Mouse (Mus musculus) intestine, embryonic 16.5 days (tissue): ENCODE results near the gene Cdh1. TPM values are rescaled to one million over a fixed set of nuclear protein-coding genes. Genes with fewer than 3 reads are reported as not detected.

Experiments
- ATAC-seq: fragments of 200-750 bp; cut with Nextera tagmentation; 2 replicates; pipeline ENCODE4 v1.8.0; 2017; ENCODE audit warnings: moderate TSS enrichment, moderate library complexity
- H3K27ac ChIP-seq: fragments of 300-500 bp; sonication (generic); 2 replicates; pipeline ENCODE4 v1.5.1; 2014; ENCODE audit warnings: mild to moderate bottlenecking, low read length
- H3K27me3 ChIP-seq: fragments of 300-500 bp; sonication (generic); replicated peaks from 2 replicates; pipeline ENCODE4 v1.6.1; 2014; ENCODE audit warnings: low read length, control low read depth, mixed read lengths; ENCODE audit not compliant: control insufficient read depth, insufficient read depth
- H3K36me3 ChIP-seq: fragments of 300-500 bp; sonication (generic); 2 replicates; pipeline ENCODE4 v1.6.1; 2014; ENCODE audit warnings: low read length, control low read depth; ENCODE audit not compliant: control insufficient read depth, insufficient read depth
- H3K4me1 ChIP-seq: fragments of 300-500 bp; sonication (generic); 2 replicates; pipeline ENCODE4 v1.6.1; 2014; ENCODE audit warnings: low read length, control low read depth, mixed read lengths; ENCODE audit not compliant: control insufficient read depth, insufficient read depth
- H3K4me2 ChIP-seq: fragments of 300-500 bp; sonication (generic); 2 replicates; pipeline ENCODE4 v1.6.1; 2014; ENCODE audit warnings: low read depth, low read length, control low read depth
- H3K4me3 ChIP-seq: fragments of 300-500 bp; sonication (generic); 2 replicates; pipeline ENCODE4 v1.5.1; 2014; ENCODE audit warnings: mild to moderate bottlenecking, low read length
- H3K9ac ChIP-seq: fragments of 300-500 bp; sonication (generic); 2 replicates; pipeline ENCODE4 v1.6.1; 2014; ENCODE audit warnings: low read depth, low read length
- H3K9me3 ChIP-seq: fragments of 300-500 bp; sonication (generic); 2 replicates; pipeline ENCODE4 v1.6.1; 2016; ENCODE audit warnings: low read length, control low read depth; ENCODE audit not compliant: control insufficient read depth
- WGBS: fragments of 180-500 bp; shearing (Covaris S2); extraction: QIAGEN DNeasy Blood & Tissue Kit; methylation state at CpG from one replicate; pipeline ENCODE4 v1.1.7; 2014; 5-methylcytosine and 5-hydroxymethylcytosine counted together
- polyA plus RNA-seq: library from polyadenylated mRNA; unstranded; fragments of >200 nt; fragmentation: Nextera tagmentation; extraction: Ambion mirVana; gene quantifications from 2 replicates; pipeline ENCODE4 v1.2.1, GENCODE M21; 2015

Gene Cdh1
- 170 and 181 TPM in 2 replicates for polyA plus RNA-seq

DNA sequence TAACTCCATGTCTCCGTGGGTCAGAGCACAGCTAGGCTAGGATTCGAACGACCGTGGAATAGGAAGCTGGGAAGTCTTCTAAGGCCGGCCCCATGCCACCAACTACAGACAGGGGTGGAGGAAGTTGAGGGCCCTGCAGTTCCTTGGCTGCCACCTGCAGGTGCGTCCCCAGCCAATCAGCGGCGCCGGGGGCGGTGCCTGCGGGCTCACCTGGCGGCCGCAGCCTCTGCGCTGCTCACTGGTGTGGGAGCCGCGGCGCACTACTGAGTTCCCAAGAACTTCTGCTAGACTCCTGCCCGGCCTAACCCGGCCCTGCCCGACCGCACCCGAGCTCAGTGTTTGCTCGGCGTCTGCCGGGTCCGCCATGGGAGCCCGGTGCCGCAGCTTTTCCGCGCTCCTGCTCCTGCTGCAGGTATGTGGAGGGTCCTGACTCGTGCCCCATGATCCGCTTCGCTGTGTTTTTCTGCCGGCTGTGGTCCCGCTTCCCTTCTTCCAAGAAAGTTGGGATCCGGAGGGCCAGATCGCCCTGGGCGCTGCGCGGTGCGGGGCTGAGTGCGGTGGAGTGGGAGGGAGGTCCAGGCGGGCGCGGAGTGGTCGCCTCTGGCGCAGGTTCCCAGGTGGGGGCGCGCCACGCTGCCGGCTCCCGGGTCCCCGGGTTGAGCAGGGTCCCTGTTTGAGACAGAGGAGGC, at the start of gene Cdh1:
Cdh1 (plus strand) TSS at position 221 of the 689 bp plus-strand sequence.
- peak within 1 kb of the TSS; percentile 92 for H3K9ac ChIP-seq
- peaks cover 18% of the 10 kb centered on the region for H3K4me1 ChIP-seq
- ATAC-seq: peak; percentile 93
- WGBS: 1% methylated on average over 53 of the region's 53 CpGs
- H3K27ac ChIP-seq: peak within 1 kb of the TSS; percentile 91
- peak within 1 kb of the TSS; percentile 65 for H3K4me2 ChIP-seq
- peak within 1 kb of the TSS; percentile 64 for H3K4me3 ChIP-seq
- H3K9me3 ChIP-seq: no peaks in the 10 kb centered on the region
- H3K27me3 ChIP-seq: peaks cover 23% of the 10 kb centered on the region; the same call in 1 of the 2 replicates
- H3K36me3 ChIP-seq: no peaks in the 10 kb centered on the region

DNA sequence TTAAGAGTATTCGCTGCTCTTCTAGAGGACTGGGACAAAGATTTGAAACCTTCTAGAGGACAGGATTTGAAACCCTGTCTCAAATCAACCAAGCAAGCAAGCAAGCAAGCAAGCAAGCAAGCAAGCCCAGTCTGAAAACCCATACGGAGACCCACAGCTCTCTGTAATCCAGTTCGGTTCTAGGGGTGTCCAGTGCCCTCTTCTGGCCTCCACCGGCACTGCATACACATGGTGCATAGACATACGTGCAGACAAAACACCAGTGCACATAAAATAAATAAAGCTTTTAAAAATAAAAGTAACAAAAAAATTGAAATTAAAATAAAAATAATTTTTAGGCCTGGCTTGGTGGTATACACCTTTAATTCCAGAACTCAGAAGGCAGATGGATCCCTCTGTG, 49.1 kb upstream of the Cdh1 start:
- H3K4me2 ChIP-seq: no peak overlapping the region
- H3K27me3 ChIP-seq: no peaks in the 10 kb centered on the region
- 96% methylated on average over 5 of the region's 5 CpGs for WGBS
- H3K27ac ChIP-seq: no peak overlapping the region
- no peak overlapping the region for H3K4me3 ChIP-seq
- no peak overlapping the region for H3K9ac ChIP-seq
- H3K36me3 ChIP-seq: peaks cover 2% of the 10 kb centered on the region; the same call in 1 of the 2 replicates
- ATAC-seq: no peak
- H3K4me1 ChIP-seq: no peaks in the 10 kb centered on the region
- H3K9me3 ChIP-seq: peaks cover 4% of the 10 kb centered on the region; the same call in 1 of the 2 replicates

DNA sequence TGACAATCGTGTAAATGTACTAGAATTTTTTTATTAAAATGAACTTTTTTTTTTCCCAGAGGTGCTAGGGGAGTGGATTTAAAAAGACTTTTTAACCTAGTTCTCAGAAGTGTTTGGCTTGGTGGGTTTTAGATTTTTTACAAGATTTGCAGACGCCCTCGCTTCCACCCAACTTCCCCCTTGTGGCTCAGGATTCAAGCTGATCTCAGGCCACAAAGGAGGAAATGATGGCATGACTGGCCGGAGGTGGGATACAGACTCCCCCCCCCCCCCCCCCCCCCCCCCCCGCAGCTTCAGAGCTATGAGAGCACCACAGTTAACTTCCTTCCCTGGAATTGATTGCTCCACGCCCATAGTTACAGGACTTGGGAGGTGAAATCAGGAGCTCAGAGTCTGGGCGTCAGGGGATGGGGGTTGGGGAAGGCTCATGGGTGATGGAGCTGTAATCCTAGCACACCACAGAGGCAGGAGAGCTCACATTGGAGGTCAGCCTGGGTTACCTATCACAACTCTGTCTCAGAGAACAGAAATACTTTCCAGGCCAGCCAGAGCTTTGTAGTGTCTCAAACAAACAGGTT, 47.0 kb upstream of the Cdh1 start:
- Histone ChIP-seq H3K4me1 (peaks cover 4% of the 10 kb centered on the region; the same call in 1 of the 2 replicates), H3K9me3 (peaks cover 4% of the 10 kb centered on the region; the same call in 1 of the 2 replicates), H3K27me3 (no peaks in the 10 kb centered on the region), H3K9ac (no peak overlapping the region), H3K27ac (no peak overlapping the region), H3K36me3 (peaks cover 2% of the 10 kb centered on the region; the same call in 1 of the 2 replicates), H3K4me3 (no peak overlapping the region), H3K4me2 (no peak overlapping the region)
- no peak for ATAC-seq
- 73% methylated on average over 6 of the region's 7 CpGs for WGBS

DNA sequence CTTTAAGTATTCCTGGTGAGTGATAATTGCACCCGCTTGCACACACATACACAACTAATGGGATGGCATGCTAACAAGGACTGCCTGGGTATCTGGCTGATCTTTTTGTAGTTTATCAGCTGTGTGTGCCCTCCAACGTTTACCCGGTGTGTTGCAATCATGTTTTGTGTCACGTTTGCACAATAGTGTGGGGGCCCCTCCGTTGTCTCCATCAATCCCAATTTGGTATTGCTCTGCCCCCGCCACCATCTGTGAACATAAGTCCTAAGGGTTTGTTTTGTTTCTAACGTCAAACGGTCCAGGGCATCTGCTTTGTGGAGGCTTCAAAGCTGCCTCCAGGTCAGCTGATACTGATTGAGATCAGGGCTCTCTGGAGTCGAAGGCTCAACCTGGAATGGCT, 43.3 kb upstream of the Cdh1 start:
- Histone ChIP-seq H3K4me1 (peaks cover 20% of the 10 kb centered on the region), H3K27ac (no peak overlapping the region), H3K27me3 (no peaks in the 10 kb centered on the region), H3K4me2 (no peak overlapping the region), H3K4me3 (no peak overlapping the region), H3K9ac (no peak overlapping the region), H3K36me3 (no peaks in the 10 kb centered on the region; the same call in 1 of the 2 replicates), H3K9me3 (peaks cover 4% of the 10 kb centered on the region; the same call in 1 of the 2 replicates)
- ATAC-seq: no peak
- 40% methylated on average over 9 of the region's 9 CpGs for WGBS

- Histone ChIP-seq H3K27me3 (no peaks in the 10 kb centered on the region), H3K9ac (no peak overlapping the region), H3K4me1 (peaks cover 20% of the 10 kb centered on the region), H3K9me3 (peaks cover 4% of the 10 kb centered on the region; the same call in 1 of the 2 replicates), H3K4me3 (no peak overlapping the region), H3K36me3 (no peaks in the 10 kb centered on the region), H3K4me2 (no peak overlapping the region; the same call in 1 of the 2 replicates), H3K27ac (0 out of 2 replicates have a peak overlapping the region, but pooled peaks have one; percentile 5)
- ATAC-seq: peak; percentile 80
- 20% methylated on average over 21 of the region's 21 CpGs for WGBS
These were observed 41.9 kb upstream of the Cdh1 start for GRCm38 (mm10) chr8:106561097-106561865.

DNA sequence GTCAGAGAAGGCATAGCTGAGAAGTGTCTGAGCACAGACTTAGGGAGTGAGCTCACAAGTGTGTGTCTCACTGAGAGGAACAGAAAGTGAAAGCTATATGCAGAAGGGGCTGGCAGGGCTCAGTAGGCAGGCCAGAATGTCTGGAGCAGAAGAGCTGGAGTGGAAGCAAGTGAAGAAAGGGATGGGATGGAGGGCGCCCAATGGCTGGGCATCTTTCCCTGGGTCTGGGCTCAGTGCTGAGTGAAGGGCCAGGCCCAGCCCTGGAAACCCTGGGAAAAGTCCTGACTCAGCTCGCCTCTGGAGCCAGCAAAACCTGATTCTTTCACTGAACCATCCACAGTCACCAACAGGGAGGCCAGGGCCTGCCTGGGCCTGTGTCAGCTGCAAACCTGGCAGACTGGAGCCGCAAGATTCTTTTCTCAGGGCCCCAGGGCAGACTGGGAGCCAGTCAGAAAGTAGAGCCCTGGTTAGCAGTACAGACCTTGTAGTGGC, 39.4 kb upstream of the Cdh1 start:
- ATAC-seq: peak; percentile 57
- peak overlapping the region; percentile 68 for H3K27ac ChIP-seq
- peaks cover 20% of the 10 kb centered on the region for H3K4me1 ChIP-seq
- no peaks in the 10 kb centered on the region for H3K36me3 ChIP-seq
- H3K9me3 ChIP-seq: no peaks in the 10 kb centered on the region
- 82% methylated on average over 3 of the region's 3 CpGs for WGBS
- no peak overlapping the region for H3K4me3 ChIP-seq
- no peak overlapping the region for H3K4me2 ChIP-seq
- H3K27me3 ChIP-seq: no peaks in the 10 kb centered on the region
- H3K9ac ChIP-seq: peak overlapping the region; percentile 14; the same call in 1 of the 2 replicates

- H3K9me3 ChIP-seq: no peaks in the 10 kb centered on the region
- WGBS: 79% methylated on average over 7 of the region's 7 CpGs
- peaks cover 5% of the 10 kb centered on the region; the same call in 1 of the 2 replicates for H3K4me1 ChIP-seq
- no peaks in the 10 kb centered on the region for H3K36me3 ChIP-seq
- no peak overlapping the region for H3K4me2 ChIP-seq
- no peak overlapping the region for H3K27ac ChIP-seq
- no peak overlapping the region for H3K4me3 ChIP-seq
- H3K9ac ChIP-seq: no peak overlapping the region
- no peaks in the 10 kb centered on the region for H3K27me3 ChIP-seq
- ATAC-seq: no peak
These were observed 34.1 kb upstream of the Cdh1 start for GRCm38 (mm10) chr8:106569006-106569405.

DNA sequence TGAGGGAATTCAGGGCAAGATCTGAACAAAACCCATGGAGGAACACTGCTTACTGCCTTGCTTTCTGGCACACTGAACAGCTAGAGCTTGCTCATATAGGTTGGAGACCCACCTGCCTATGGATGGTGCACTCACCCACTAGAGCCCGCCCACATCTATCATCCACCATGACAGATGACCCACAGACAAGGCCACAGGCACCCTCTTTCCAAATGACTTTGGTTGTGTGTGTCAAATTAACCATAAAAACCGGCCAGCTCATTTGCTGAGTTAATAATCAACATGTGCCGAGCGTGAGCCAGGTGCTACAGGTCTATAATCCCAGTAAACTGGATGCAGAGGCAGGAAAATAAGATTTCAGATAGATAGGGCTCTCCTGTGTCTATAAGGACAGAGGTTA, 32.8 kb upstream of the Cdh1 start:
- WGBS: 51% methylated on average over 4 of the region's 4 CpGs
- Histone ChIP-seq H3K9me3 (no peaks in the 10 kb centered on the region), H3K36me3 (no peaks in the 10 kb centered on the region), H3K27ac (peak overlapping the region; percentile 78), H3K4me3 (no peak overlapping the region), H3K27me3 (no peaks in the 10 kb centered on the region), H3K4me1 (no peaks in the 10 kb centered on the region), H3K4me2 (no peak overlapping the region), H3K9ac (no peak overlapping the region)
- ATAC-seq: peak; percentile 62
